Mouse (Mus musculus) heart, postnatal 14 days (tissue): ENCODE measurements around the gene Fkbp2. TPM values are rescaled to one million over a fixed set of nuclear protein-coding genes. Genes with fewer than 3 reads are reported as not detected.

Experiments
- total RNA-seq, 2 experiments: library from RNA; stranded (reverse); gene quantifications; 2 replicates each; pipeline ENCODE4 v1.2.3; 2021

Fkbp2 gene
- total RNA-seq, 2 experiments from 2014 or later, result 13.6 to 14.2 TPM

Other genes with a start within 250 kb of the Fkbp2 start
- 10 to 100 TPM; 14.8 to 18.2 TPM for gene Rps6ka4, start 139.9 kb downstream of the Fkbp2 start, total RNA-seq
- gene Ccdc88b, start 122.3 kb downstream of the Fkbp2 start, total RNA-seq, result 1 to 10 TPM; 1.0 to 1.7 TPM
- 10 to 100 TPM; 26.7 to 30.6 TPM for gene Trmt112, start 70.8 kb downstream of the Fkbp2 start, total RNA-seq
- 100 to 1,000 TPM; 595 to 603 TPM for gene Prdx5, start 70.4 kb downstream of the Fkbp2 start, total RNA-seq
- 100 to 1,000 TPM; 128 to 136 TPM for gene Esrra, start 58.7 kb downstream of the Fkbp2 start, total RNA-seq
- gene Catsperz, start 55.1 kb downstream of the Fkbp2 start, total RNA-seq, result not detected
- under 1 TPM in 1 of 2 experiments, not detected in 1; 0.26 TPM for gene Kcnk4, start 46.0 kb downstream of the Fkbp2 start, total RNA-seq
- gene Bad, start 38.6 kb downstream of the Fkbp2 start, total RNA-seq, result 10 to 100 TPM; 28.6 to 29.9 TPM
- gene Gpr137, start 38.0 kb downstream of the Fkbp2 start, total RNA-seq, result 10 to 100 TPM; 34.1 to 40.0 TPM
- 100 to 1,000 TPM in 1 of 2 experiments, 10 to 100 TPM in 1; 89.8 to 120 TPM for gene Ppp1r14b, start 5.5 kb downstream of the Fkbp2 start, total RNA-seq
- 10 to 100 TPM; 16.2 to 16.8 TPM for gene Plcb3, start 4.0 kb downstream of the Fkbp2 start, total RNA-seq
- gene Vegfb, start 7.2 kb upstream of the Fkbp2 start, total RNA-seq, result 100 to 1,000 TPM; 307 to 309 TPM
- 10 to 100 TPM; 54.8 to 62.7 TPM for gene Dnajc4, start 12.1 kb upstream of the Fkbp2 start, total RNA-seq
- 10 to 100 TPM; 24.8 to 26.1 TPM for gene Nudt22, start 15.6 kb upstream of the Fkbp2 start, total RNA-seq
- gene Trpt1, start 15.6 kb upstream of the Fkbp2 start, total RNA-seq, result 10 to 100 TPM; 18.7 to 20.1 TPM
- 10 to 100 TPM in 1 of 2 experiments, 1 to 10 TPM in 1; 6.1 to 10.7 TPM for gene Fermt3, start 39.0 kb upstream of the Fkbp2 start, total RNA-seq
- 100 to 1,000 TPM in 1 of 2 experiments, 10 to 100 TPM in 1; 84.1 to 107 TPM for gene Stip1, start 59.5 kb upstream of the Fkbp2 start, total RNA-seq
- 100 to 1,000 TPM; 181 to 186 TPM for gene Macrod1, start 76.3 kb upstream of the Fkbp2 start, total RNA-seq
- gene Flrt1, start 125.2 kb upstream of the Fkbp2 start, total RNA-seq, result 1 to 10 TPM in 1 of 2 experiments, under 1 TPM in 1; 0.98 to 1.0 TPM
- gene Otub1, start 225.8 kb upstream of the Fkbp2 start, total RNA-seq, result 10 to 100 TPM; 77.4 to 79.9 TPM
- gene Cox8a, start 237.1 kb upstream of the Fkbp2 start, total RNA-seq, result 100 to 1,000 TPM; 545 to 557 TPM